Mouse (Mus musculus) MEL-GATA-1-ER (cell line): Measurements from ENCODE around the gene Tsr3.
A peak's percentile ranks its signal among the peaks of the same experiment; 100 is the strongest.
"Not testable (repeated sequence)": the region's sequence is repeated elsewhere in the genome, so short reads cannot be mapped to it uniquely, and the experiment has no call there.

Experiments used
- DNase-seq: peaks from one replicate; pipeline ENCODE4 v3.0.0-alpha.2; 2012; ENCODE audit warnings: low read depth; ENCODE audit errors: extremely low read depth

The Tsr3 gene

DNA sequence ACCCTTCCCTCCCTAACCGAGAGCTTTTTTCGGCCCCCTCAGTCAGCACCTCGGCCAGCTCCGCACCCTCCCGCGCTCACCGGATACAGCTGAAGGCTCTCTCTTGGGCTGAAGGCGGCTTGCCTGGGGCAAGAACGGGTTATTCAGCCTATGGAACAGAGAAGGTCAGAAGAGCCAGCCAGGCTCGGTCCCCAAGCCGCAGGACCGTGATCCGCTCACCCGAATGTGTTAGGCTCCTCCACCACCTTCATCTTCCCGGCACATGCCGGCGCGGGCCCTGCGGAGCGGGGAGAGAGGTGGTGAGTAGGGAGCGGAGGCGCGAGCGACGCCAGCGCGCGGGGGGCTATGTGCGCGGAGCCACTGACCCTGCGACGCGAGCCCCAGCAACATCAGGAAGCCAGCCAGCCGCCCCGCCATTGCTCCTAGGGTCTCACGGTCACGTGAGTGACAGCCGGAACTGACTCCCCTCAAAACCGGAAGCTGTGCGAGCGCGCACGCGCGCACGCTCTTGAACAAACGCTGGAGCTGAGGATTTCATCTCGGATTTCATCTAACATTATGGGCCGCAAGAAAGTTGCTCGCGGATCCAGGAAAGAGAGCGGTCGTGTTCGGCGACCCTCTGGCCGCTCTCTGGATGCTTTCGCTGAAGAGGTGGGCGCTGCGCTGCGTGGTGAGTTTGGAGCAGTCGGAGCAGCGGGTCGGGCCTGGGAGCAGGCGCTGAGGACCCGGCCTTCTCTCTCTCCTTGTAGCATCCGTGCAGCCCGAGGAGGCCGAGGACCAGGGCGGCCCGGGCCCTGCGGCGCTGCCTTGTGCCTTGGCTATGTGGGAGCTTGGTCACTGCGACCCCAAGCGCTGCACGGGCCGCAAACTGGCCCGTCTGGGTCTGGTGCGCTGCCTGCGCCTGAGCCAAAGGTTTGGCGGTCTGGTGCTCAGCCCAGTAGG lies at the start of gene Tsr3, which contains the start of gene Gnptg:
Gene Tsr3 (plus strand): TSS at position 476 of the 942 bp plus-strand sequence.
Gene Gnptg (minus strand): TSS at position 430 of the 942 bp plus-strand sequence.
- peak; percentile 85 for DNase-seq

- DNase-seq: no peak
Measured at GRCm38 (mm10) chr17:25202401-25202800, 37.6 kb upstream of the Tsr3 start.

- DNase-seq: no peak
Measured at GRCm38 (mm10) chr17:25210006-25210405, 30.0 kb upstream of the Tsr3 start.

DNA sequence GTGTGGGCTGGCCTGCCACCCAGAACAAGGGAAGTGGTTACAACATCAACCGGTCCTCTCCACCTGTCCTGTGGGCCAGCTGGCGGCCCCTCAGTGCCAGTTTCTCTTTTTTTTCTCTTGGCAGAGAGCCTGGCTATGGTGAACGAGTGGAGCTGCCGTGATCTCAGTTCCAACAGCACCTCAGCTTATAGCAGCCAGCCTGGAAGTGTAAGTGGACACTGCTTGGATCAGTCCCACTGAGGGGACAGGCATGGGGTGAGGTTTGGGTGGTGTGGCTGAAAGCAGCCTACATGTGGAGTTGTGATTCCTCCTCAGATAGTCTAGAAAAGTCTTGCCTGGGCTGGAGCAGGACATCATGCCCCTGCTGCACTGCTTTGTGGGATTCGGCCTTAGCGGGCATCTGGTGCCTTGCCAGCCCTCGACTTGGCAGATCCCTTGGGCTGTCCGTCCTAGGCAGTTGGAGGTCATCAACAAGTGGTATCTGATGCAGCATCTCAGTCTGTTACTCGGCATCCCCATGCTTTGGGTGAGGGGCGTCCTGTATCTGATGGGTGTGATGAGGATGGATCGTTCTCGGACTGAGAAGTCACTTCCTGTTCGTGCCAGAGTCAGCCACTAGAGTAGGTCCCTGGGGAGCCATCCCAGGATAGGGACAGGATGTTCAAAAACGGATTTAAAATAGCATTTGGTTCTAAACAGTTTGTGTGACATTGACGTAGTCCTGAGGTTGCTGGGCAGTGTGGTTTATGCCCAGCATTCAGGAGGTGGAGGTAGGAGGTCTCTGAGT lies 29.1 kb upstream of the Tsr3 start:
- DNase-seq: no peak

- DNase-seq: no peak
Measured at GRCm38 (mm10) chr17:25211705-25212104, 28.3 kb upstream of the Tsr3 start.

DNA sequence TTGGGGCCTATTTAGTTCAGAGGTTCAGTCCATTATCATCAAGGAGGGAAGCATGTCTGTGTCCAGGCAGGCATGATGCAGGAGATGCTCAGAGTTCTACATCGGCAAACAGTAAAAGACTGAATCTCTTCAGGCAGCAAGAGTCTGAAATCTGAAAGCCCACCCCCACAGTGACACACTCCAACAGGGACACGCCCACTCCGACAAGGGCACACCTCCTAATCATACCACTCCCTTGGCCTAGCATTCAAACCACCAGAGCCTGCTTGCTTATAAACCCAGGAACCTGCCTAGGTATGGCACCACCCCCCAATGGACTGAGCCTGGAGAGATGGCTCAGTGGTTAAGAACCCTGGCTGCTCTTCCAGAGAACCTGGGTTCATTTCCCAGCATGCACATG lies 24.5 kb upstream of the Tsr3 start:
- DNase-seq: no peak

DNA sequence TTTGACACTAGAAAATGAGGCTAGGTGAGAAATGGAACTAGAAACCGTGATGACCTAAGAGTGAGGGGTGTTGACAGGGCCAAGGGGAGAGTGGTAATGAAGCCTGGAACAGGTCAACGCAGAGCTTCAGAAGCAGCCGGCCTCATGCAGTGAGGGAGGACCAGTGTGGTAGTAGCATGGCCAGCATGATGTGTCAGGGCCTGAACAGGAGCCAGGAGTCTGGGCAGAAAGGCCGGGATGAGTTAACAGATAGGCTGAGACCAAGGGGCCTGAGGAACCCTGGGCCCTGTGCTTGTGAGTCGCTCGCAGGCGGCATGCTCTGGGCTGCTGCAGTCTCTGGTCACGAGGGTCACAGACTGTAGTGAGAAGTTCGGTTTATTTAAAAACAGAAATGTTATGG lies 21.0 kb upstream of the Tsr3 start:
- DNase-seq: no peak

DNA sequence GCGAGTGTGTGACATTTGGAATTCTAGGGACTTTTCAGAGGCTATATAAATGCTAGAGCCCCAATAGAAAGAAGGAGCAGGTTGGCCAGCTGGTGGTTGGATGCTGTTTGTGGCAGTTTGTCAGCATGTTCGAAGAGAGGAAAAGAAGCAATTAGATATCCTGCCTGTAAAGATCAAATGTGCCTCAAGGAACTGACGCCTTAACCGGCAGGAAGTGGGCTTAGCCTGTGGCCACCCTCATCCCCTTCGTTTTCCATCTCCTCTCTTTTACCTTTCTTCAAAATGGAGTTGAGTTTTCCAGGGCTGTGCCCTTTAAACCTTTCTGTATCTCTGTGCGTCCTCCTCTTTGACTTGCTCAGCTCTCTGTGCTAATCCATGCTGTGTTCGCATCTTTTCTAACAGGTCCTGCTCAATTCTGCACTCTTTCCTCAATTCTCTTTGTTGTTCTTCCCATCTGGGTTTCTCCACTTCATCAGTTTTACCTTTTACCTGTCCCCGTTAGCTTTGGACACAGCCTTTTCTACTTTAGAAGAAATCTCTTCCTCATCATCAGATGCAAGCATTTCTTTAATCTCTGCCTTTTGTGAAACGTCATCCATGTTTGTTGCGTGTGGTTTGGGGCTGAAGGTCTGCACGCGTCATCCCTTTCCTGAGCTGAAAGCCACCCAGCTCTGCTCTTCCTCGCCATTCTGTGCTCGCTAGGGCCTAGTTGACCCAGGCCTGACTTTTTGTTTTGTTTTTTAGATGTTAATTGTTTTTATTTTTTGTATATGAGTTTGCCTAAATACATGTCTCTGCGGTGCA lies 20.3 kb upstream of the Tsr3 start:
- DNase-seq: no peak

DNA sequence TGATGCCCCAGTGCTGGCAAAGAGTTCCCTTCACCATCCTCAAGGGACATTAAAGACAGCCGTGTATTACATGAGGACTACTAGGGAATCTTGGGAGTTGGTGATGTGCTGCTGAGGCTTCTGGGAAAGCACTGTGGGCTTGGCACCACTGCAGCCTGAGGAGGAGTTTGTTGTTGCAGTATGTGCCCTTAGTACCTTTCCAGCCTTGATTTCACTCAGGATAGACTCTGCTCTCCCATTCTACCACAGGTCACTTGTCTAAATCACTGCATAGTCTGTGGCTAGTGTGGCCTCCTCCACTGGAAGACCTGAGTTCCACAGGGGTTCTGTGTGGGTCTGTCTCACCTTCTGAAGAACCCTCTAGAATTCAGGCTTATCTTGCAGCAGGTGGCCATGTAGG lies 19.2 kb upstream of the Tsr3 start:
- no peak for DNase-seq

DNA sequence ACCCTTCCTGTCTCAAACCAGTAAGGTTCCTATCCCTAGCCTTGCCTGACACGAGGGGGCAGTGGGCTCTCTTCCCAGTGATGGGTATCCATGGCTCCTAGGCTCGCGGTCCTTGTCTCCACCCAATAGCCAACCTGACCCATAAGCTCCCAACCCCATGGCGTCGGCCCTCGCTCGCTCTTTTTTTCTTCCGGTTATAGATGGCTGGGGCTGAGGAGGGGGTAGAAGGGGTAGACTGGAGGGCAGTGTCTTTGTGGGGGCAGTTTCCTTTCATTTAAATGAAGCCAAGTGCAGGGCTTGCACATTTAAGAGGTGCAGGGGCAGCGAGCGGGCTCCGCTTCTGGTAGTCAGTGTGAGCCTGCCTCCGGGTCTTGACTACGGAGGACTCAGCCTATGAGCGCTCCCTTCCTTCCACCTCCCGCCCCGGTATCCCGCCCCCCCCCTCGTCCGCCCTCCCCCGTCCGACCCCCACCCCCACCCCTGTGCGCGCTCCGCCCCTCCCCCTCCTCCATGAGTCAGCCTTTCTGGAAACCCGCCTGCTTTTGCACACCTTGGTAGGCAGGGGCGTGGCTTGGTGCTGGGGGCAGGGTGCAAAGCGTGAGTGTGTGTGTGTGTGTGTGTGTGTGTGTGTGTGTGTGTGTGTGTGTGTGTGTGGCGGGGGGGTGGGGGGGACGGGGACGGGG lies 18.0 kb upstream of the Tsr3 start:
- no peak for DNase-seq

GRCm38 (mm10) chr17:25222504-25222940 lies 17.4 kb upstream of the Tsr3 start:
- not testable (repeated sequence) for DNase-seq

DNA sequence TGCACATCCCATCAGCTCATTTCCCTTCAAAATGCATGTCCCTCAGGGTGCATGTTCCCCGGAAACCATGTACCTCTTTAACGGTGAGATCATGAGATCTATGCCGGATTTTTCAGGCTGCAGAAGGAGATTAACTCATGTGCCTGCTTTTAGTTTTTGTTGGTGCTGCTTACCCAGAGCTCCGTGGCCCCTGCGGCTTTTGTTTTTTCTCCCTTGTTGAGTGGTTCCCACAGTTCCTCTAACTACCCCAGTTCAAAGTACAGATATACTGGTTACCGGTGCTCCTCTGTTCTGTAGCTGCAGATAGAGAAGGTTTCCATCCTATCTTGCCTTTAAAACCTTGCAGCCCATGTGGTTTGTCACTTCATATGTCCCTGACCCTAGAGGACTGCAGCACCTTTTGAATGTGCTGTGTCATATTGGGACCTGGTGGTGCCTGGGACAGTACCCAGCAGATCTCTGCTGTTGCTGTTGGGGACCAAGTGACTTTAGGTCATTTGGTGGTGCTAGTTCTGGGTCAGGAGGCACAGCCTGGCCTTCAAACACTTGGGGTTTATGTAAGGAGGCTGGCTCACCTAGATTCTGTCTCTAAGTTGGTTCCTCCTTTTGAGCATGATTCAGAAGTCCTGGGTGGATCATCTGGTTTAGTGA lies 16.9 kb upstream of the Tsr3 start:
- peak; percentile 78 for DNase-seq

DNA sequence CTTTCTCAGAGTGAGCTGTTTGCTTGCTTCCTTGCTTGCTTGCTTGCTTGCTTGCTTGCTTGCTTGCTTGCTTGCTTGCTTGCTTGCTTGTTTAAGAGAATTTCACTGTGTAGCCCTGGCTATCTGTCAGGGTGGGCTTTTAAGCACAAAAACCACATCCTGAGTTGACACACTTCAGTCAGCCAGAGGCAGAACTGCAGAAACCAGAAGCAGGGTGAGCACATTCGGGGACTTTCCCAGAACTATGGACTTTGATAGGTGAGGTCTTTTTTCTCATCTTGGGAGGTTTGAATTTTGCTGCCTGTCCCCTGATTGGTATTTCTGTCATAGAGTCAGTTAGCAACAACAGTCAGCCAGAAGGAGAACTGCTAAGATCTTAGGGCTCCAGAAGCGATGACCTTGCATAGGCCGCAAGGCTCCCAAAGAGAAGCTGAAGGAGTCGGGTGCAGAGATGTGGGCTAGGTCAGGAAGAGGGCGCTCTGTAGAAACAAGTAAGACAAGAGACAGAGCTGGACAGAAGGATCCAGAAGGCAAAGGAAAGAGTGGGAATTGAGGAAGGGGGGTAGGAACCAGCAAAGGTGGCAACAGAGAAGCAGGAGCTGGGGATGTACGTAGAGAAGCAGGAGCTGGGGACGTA lies 15.3 kb upstream of the Tsr3 start:
- no peak for DNase-seq

GRCm38 (mm10) chr17:25225659-25226058 lies 14.3 kb upstream of the Tsr3 start:
- peak; percentile 92 for DNase-seq

GRCm38 (mm10) chr17:25227991-25228390 lies 12.0 kb upstream of the Tsr3 start:
- no peak for DNase-seq

DNA sequence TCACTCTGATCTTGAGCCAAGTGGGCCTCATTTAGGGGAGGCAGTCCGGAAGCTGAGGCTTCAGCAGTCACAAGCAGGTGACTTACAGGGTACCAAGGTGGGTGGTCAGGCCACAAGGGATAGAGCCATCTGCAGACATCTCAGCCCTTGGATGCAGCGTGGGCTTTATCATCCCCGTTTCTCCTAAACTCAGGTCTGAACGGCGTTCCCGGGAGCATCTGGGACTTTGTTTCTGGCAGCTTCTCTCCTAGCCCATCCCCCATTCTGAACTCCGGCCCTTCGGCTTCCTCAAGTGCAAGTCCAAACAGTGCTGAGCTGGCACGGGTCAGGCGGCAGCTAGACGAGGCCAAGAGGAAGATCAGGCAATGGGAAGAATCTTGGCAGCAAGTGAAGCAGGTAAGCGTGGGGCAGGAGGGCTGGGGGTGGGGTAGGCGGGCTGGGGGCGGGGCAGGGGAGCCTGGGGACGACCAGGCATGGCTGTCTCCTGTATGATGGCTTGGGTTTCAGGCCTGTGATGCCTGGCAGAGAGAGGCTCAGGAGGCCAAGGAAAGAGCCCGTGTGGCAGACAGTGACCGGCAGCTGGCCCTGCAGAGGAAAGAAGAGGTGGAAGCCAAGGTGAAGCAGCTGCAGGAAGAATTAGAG lies 9.8 kb upstream of the Tsr3 start:
- not testable (repeated sequence) for DNase-seq

- no peak for DNase-seq
Measured at GRCm38 (mm10) chr17:25230700-25231099, 9.3 kb upstream of the Tsr3 start.

GRCm38 (mm10) chr17:25231621-25232020 lies 8.3 kb upstream of the Tsr3 start:
- DNase-seq: not testable (repeated sequence)

DNA sequence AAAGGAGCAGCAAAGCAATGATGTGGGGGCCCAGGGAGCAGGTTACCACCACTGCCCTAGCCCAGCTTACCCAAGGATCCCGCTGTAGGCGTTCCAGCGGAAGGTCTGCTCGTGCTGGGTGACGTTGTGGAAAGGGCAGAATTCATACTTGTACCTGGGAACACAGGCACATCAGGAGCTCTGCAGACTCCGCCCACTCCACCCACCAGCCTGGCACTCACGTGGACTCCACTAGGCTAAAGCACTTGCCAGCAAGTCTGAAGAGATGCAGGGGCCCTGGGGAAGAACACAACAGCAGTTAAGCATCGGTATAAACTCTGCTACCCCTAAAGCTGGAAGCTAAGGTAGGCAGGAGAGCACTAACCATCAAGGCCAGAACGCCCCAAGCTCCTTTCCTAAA lies 4.3 kb upstream of the Tsr3 start:
- DNase-seq: no peak
